Mouse (Mus musculus): ENCODE data around the gene Tgfb1.

Tgfb1 gene

DNA sequence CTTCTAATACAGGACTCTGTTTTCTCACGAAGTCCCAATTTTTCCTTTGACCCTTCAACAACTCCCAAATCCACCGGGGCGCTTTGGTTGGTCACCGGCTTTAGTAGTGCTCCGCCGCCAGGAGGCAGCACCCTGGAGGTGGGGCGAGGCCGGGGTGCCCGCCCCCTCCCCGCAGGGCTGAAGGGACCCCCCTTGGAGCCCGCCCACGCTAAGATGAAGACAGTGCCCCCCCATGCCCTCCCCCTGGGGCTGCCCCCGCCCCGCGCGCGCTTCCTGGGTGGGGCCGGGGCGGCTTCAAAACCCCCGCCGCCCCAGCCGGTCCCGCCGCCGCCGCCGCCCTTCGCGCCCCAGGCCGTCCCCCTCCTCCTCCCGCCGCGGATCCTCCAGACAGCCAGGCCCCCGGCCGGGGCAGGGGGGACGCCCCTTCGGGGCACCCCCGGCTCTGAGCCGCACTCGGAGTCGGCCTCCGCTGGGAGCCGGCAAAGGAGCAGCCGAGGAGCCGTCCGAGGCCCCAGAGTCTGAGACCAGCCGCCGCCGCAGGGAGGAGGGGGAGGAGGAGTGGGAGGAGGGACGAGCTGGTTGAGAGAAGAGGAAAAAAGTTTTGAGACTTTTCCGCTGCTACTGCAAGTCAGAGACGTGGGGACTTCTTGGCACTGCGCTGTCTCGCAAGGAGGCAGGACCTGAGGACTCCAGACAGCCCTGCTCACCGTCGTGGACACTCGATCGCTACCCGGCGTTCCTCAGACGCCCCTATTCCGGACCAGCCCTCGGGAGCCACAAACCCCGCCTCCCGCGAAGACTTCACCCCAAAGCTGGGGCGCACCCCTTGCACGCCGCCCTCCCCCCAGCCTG, at the start of gene Tgfb1:
TSS of gene Tgfb1 (plus strand) at position 323 of the 852 bp plus-strand sequence.
- DNase-seq (ENCODE audit: low spot score), result no peak

DNA sequence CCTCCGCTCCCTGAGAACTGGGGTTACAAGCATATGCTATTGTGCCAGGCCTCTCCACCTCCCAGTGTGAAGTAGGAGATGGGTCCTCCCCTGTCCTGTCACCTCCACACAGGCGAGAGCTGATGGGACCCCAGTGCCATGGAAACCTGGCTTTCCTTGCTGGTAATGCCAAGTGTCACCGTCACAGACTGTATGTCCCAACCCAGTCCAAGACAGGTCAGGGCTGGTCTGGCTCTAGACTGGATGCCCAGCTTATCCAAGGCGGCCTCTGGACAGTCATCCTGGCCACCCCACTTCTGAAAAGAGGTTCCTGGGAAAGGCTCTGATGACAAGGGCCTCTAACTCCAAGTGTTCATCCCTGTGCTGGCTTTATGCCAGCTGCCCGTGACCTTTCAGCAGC, 49.7 kb upstream of the Tgfb1 start:
- no peak for DNase-seq (ENCODE audit: low spot score)

- DNase-seq (ENCODE audit: low spot score), result no peak
Observed at GRCm38 (mm10) chr7:25639754-25640153, 47.0 kb upstream of the Tgfb1 start.

DNA sequence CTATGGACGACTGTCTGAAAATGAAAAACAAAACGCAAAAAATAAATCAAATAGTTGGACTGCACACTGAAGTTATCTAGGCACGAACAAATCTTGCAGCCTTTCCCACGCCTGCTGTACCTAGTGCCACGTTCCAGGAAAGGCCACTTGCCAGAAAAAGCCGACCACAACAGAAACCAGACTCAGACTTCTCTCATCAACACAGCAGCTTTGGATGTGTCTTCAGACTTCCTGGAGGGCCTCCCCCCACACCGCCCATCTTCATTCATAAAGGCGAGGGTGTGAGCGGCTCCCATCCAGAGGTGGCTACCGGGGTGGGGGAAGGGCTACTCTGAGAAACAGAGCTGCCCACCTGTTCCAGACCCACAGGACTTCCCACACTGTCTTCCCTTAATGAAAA, 42.7 kb upstream of the Tgfb1 start:
- DNase-seq (ENCODE audit: low spot score), result no peak

DNA sequence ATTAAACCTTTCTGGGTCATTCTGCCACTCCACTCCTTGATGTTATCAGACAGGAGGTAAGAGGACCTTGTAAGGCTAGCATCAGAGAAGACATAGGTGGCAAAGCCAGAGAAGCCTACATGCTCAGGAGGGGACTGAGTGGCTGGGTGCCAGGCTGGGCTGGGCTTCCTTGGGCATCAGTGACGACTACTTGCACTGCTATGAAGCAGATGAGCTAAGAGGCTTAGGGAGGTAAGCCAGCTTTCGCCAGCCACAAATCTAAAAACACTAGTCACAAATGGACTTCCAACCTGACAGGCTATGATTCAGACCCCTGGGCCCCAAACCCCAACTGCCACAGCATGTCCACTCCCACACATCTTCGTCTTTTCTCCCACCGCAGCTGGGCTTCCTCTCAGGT, 42.2 kb upstream of the Tgfb1 start:
- no peak for DNase-seq (ENCODE audit: low spot score)

DNA sequence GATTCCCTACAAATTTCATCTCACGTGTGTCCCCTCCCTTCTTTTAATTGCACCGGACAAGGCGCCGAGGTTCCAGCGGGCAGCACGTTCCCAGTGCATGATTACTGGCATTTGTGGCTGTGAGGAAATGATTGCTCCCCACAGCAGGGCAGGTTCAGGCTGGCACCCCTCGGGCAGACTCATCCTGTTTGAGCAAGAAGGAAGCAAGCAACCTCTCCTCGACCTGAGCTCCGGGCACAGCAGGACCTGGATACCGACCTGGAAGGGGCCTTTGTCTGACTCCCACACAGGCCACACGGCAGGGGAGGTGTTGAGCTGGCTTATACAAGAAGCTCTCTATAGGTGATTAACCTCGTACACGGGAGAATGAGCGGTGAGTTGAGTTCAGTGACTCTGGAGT, 41.7 kb upstream of the Tgfb1 start:
- DNase-seq (ENCODE audit: low spot score), result no peak

DNA sequence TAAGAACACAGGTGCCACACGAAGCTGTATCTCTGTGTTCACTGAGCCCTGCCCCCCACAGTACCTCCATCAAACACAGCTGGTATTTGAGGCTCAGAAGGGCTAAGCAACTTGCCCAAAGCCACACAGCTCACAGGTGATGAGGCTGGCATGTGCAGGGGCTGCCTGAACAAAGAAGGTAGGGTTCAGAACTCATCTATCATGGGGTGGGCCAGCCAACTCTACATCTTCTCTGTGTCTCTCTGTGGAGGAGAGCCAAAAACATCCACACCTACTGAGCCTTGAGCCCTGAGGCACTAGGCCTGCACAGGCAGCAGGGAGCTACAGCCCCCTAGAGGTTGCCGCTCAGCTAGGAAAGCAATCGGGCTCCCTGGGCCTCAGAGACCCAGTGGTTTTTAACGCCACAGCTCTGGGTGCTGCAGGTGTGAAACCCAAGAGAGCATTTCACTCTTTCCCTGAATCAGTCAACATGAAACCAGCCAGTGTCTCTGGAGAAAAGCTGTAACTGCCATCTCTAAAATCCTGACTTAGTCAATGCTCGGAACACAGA, 39.2 kb upstream of the Tgfb1 start:
- no peak for DNase-seq (ENCODE audit: low spot score)

- no peak for DNase-seq (ENCODE audit: low spot score)
Observed at GRCm38 (mm10) chr7:25649839-25650238, 37.0 kb upstream of the Tgfb1 start.

DNA sequence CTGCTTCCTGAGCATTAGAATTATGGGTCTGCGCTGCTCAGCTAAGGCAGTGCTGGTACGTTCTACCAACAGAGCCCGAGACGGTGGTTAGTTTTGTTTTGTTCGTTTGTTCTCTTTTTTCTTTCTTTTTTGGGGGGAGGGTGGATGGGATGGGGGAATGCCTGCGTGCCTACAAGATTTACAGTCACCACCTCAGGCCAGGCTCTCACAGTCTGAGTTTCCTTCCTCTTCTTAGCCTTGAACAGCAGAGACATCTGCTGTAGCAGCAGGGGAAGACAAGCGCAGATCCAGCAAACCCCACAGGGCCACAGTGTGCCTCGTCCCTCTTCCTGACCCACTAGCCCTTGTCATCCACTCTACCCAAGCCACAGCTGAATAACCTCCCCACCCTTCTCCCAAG, 35.5 kb upstream of the Tgfb1 start:
- DNase-seq (ENCODE audit: low spot score), result no peak

DNA sequence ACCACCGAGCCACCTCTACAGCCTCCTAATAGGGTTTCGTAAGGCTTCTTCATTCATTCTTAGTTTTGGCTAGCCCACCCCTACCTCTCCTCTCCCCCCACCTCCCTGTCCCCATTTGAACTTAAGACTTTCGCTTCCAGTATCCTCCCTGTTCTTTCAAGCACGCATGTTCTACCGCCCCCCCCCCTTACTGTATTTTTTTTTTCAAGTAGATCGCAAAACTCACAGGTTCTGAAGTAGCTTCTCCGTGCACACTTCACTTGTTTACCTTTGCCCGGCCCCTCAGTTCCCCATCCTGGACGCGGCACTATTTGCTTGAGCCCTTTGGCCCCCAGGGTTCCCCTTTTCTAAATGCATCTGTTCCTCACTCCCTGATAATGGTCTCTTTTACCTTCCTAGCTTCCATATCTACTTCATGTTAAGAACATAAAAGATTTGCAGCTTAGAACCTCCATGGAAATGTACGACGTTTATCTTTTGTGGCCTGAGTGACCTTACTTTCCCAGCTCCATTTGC, 34.5 kb upstream of the Tgfb1 start:
- no peak for DNase-seq (ENCODE audit: low spot score)

DNA sequence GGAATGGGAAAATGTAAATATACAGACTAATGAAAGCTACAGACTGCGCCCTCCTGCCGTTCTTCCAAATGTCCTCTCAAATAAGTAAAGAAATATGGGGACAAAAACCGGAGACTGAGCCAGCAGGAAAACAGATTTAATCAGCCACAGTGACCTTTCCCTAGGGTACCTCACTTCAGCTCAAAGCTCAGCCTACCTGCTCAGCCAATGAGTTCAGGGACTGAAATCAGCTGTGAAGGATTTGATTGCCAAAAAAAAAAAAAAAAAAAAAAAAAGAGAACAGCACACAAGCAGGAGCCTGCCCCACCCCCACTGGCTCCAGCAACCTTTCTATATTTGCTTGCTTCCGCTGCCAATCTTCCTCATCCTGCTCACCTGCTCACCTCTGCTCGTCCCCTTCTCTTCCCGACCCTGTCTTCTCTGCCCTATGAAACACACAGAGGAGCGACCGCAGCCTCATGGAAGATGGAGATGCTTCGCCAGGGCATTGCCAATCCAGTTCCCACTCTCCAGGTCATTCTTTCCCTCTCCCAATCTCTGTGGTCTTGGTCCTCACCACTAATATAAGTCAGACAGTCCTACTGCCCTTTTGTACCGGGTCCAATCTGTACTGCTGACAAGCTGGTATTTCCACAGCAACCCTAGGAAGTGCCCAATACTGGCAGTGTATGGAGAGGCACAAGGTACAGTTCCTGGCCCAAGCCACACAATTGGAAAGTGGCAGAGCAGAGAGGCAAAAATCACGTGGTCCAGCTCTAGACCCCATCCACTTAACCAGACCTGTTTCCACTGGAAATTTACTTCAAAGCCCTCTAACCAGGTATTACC, 31.0 kb upstream of the Tgfb1 start:
- DNase-seq (ENCODE audit: low spot score), result no peak

GRCm38 (mm10) chr7:25657785-25658184, 29.0 kb upstream of the Tgfb1 start:
- no peak for DNase-seq (ENCODE audit: low spot score)

DNA sequence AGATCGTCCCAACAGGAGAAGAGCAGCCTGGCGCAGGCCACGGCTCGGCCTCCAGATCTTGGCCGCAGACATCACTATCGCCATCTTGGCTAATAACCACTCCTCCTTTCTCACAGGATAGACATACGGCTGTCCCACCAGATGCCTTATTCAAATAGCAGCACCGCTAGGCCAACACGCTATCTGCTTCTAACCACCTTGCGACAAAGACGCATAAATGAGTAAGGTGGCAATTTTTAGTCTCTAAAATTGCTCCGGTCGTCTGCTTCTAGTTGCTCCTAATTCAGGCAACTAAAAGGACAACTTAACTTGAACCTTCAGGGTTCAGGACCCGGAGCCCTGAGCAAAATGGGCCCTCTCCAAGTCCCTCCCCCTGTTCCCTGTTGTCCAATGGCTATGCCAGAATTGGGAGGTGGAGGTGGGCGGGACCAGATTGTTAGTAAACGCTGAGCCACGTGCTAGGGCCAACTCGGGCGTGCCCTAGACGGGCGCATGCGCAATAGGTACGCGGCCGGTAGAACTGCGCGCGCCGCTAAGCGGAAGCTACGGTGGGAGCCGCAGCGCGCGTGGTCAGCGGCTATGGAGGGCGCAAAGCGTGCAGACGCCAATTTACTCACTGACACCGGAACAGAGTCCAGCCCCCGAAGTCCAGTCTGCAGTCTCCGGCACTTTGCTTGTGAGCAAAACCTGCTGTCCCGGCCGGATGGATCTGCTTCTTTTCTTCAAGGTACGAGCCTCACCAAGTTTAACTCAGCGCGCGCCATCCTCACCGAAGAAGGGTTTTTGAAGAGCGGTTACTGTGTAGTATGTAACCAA, 27.9 kb upstream of the Tgfb1 start, which contains the start of the genes Bckdha and Exosc5:
TSS of gene Bckdha (minus strand) at position 325 of the 816 bp plus-strand sequence.
TSS of gene Exosc5 (plus strand) at position 508 of the 816 bp plus-strand sequence.
- DNase-seq (ENCODE audit: low spot score), result peak; percentile 99

DNA sequence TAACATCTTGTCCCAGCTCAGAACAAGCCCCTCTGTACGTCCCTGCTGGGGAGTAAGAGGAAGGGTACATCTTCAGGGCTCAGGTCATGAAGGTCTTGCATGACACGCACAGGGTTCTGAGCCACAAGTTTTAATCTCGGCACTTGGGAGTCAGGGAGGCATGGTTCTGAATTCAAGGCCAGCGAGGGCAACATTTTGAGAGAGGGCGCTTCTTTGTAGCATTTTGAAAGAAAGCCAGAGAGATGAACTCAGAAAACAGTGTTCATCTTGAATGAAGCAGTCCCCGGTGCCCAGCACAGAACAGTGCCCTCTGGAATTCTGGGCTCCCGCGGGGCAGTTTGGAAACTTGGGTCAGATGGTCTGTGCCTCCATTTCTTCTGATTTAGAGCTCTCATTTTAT, 20.4 kb upstream of the Tgfb1 start:
- DNase-seq (ENCODE audit: low spot score), result no peak

DNA sequence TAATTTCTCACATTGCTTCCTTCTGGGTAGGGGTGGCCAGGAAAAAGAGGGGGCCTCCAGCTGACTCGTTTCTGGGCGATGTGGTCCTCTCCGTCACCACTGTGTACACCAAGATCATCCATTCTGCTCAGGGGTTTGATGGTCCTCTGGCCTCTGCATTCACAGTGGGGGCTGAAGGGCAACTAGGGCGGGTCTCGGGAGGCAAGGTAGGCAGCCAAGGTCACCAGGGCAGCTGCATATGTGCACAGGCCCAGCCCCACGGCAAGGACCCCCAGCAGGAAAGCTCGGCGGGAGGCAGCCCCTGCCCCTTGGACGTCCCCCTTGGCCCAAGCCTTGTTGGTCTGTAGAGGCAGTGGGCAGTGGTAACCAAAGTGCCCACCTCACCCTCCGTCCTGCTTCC, 17.6 kb upstream of the Tgfb1 start:
- no peak for DNase-seq (ENCODE audit: low spot score)

DNA sequence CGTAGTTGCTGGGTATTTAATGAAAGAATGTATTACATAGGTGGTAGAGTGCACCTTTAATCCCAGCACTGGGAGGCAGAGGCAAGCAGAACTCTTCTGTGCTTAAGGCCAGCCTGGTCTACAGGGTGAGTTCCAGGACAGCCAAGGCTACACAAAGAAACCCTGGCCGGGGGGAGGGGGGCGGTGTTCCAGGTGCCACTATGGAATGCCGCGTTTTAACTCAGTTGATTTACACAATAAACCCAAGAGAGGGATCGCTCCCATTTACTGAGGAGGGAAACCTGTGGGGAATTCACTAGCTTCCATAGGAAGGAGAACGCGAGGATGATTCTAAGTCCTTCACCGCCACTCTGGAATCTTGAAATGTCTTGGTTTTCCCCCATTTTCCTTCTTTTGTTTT, 17.2 kb upstream of the Tgfb1 start:
- DNase-seq (ENCODE audit: low spot score), result no peak

DNA sequence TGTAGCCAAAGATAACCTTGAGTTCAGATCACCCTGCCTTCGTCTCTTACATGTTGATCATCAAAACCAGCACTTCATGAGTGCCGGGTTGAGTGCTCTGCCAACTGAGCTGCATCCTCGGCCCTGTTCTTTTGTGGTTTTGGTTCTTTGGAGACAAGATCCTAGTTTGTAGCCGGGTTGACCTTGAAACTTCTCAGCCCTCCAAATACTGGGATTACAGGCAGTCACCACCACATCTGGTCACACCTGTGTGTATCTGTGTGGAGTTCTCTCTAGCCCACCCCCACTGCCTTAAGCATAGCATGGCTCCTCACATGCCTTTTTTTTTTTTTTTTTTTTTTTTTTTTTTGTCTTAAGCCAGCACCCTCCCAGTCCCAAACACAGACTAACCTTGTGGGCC, 16.7 kb upstream of the Tgfb1 start:
- DNase-seq (ENCODE audit: low spot score), result no peak

DNA sequence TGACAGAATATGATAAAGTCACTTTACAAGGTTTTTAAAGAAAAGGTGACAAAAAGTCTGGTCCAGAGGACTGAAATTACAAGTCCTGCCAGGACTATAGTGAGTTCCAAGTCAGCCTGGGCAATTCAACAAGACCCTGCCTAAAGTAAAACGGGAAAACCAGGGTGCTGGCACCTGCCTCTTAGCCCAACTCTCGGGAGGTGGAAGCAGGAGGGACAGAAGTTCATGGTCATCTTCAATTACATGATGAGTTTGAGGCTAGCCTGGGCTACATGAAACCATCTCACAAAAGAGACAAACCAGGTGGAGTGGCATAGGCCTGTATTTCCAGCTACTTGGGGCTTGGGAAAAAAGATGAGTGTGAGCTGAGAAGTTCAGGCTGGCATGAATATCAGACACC, 15.1 kb upstream of the Tgfb1 start:
- no peak for DNase-seq (ENCODE audit: low spot score)

DNA sequence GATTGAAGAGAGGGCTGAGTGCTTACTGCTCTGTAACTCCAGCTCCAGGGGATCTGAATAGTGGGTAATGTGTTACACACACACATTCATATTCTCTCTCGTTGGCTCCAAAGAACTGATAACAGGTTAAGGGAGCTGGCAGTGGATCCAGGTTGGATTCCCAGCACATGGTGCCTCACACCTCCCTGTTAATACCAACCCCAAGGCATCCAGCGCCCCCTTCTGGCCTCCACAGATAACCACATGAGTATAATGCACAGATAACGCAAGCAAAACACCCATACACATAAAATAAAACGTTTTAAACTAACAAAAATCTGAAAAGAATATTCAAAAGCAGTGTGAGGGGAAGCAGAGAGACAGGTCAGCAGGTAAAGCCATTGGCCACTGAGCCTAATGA, 14.4 kb upstream of the Tgfb1 start:
- no peak for DNase-seq (ENCODE audit: low spot score)

- no peak for DNase-seq (ENCODE audit: low spot score)
Observed at GRCm38 (mm10) chr7:25674297-25674696, 12.5 kb upstream of the Tgfb1 start.

GRCm38 (mm10) chr7:25674719-25675300, 12.0 kb upstream of the Tgfb1 start, which contains the start of gene Tmem91:
Gene Tmem91 (minus strand): TSS chr7:25675166.
- no peak for DNase-seq (ENCODE audit: low spot score)
